ENCODE assay signal across 11 mouse cellular contexts in the genomic region with DNA sequence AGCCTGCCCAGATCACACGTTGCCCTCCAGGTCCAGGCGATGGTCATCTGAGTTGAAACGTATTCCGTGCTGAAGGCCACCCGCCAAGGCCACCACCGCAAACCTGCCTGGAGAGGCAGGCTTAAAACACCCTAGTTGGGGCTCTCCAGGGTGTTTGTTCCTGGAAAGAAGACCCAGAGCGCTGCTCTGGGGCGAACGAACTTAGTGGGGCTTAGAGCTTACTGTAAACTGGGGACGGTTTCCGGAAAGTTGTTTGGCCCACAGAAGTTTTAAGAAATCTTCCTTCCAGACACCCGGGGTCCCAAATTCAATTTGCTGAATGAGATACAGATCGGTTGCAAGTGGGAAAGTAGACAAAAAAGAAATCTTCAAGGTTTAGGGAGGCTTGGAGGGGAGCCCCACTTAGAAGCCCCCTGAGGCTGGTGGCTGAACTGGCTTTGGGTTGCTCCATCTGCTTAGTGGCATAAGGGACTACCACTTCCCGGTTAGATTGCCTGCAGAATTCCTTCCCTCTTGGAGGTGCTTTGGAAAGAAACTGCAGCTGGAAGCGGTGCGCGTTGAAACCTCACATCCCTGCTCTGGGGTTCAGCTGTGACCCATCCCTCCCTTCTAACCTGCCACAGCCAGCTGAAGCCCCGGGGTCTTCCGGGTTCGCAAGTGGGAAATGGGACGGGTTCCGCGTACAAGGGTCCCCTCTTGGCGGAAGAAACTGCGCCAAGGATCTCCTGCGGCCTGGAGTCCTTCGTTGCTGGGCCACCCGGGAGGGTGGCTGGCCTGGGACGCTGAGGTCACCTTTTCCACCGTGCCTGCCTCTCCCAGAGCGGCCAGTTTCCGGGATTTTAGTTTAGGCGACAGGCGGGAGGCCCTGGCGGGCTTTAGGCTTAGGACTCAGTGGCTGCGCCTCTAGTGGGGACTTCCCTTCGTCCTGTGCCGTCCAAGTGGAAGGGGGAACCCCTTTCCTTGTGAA. TPM values are rescaled to one million over a fixed set of nuclear protein-coding genes. Genes with fewer than 3 reads are reported as not detected.
A peak's percentile ranks its signal among the peaks of the same experiment; 100 is the strongest.
DNase-seq lines count a peak whose midpoint lies in the region; ATAC-seq lines count a peak whose summit lies in the region.
"Had no signal": no experiment of that assay in that cellular context is flagged by ENCODE, and none has a peak within 500 bp of the region (broad histone marks: within the 10 kb centered on the region; RNA-seq: fewer than 3 reads in every experiment).

No protein-coding gene starts in this region.

- DNase-seq in kidney, adult 8-10 months = no peak
- DNase-seq in R1 (ENCODE audit: low read depth, low spot score) = peak; percentile 48
- DNase-seq in layer of hippocampus, adult 9-10 months (ENCODE audit: low spot score) = no peak
- no peak for DNase-seq in layer of hippocampus, postnatal 25 days (ENCODE audit: extremely low spot score in 1 of 2, low spot score in 1 of 2)
- DNase-seq: thymus, adult 18-20 months had no signal

- no peak overlapping the region for H3K27ac ChIP-seq in kidney, embryonic 14.5 days (ENCODE audit: low read depth, low read length)
- H3K27ac ChIP-seq in embryonic facial prominence, embryonic 13.5 days = no peak overlapping the region
- H3K27ac ChIP-seq in limb, embryonic 12.5 days = no peak overlapping the region
- H3K27ac ChIP-seq: macrophage had no signal

- no peak overlapping the region for H3K9ac ChIP-seq in kidney, embryonic 14.5 days (ENCODE audit: low read depth, low read length)
- H3K9ac ChIP-seq in embryonic facial prominence, embryonic 13.5 days = 0 out of 2 replicates have a peak overlapping the region, but pooled peaks have one; percentile 49
- H3K9ac ChIP-seq in limb, embryonic 12.5 days (replicated peaks) = no peak overlapping the region

- H3K36me3 ChIP-seq in kidney, embryonic 14.5 days (ENCODE audit: control insufficient read depth, insufficient read depth, low read length) = no peaks in the 10 kb centered on the region
- no peaks in the 10 kb centered on the region for H3K36me3 ChIP-seq in embryonic facial prominence, embryonic 13.5 days
- H3K36me3 ChIP-seq in limb, embryonic 12.5 days = no peaks in the 10 kb centered on the region

- peak overlapping the region; percentile 0; the same call in 1 of the 2 replicates for H3K4me2 ChIP-seq in kidney, embryonic 14.5 days (replicated peaks; ENCODE audit: low read depth, low read length)
- H3K4me2 ChIP-seq in embryonic facial prominence, embryonic 13.5 days = peak overlapping the region; percentile 49
- peak overlapping the region; percentile 48 for H3K4me2 ChIP-seq in limb, embryonic 12.5 days

- peak overlapping the region; percentile 8; the same call in 1 of the 2 replicates for H3K4me3 ChIP-seq in kidney, embryonic 14.5 days (ENCODE audit: low read length)
- peak overlapping the region; percentile 33 for H3K4me3 ChIP-seq in embryonic facial prominence, embryonic 13.5 days
- peak overlapping the region; percentile 30 for H3K4me3 ChIP-seq in limb, embryonic 12.5 days (replicated peaks)

- peaks cover 13% of the 10 kb centered on the region; the same call in 1 of the 2 replicates for H3K4me1 ChIP-seq in kidney, embryonic 14.5 days (ENCODE audit: control insufficient read depth, insufficient read depth, low read length)
- peaks cover 41% of the 10 kb centered on the region for H3K4me1 ChIP-seq in embryonic facial prominence, embryonic 13.5 days
- peaks cover 41% of the 10 kb centered on the region for H3K4me1 ChIP-seq in limb, embryonic 12.5 days (replicated peaks)

- no peak for ATAC-seq in kidney, embryonic 14.5 days (ENCODE audit: low FRiP score, low TSS enrichment)
- no peak for ATAC-seq in embryonic facial prominence, embryonic 13.5 days (ENCODE audit: insufficient number of reproducible peaks, insufficient read depth, low FRiP score, low TSS enrichment, low read depth)
- no peak for ATAC-seq in limb, embryonic 12.5 days (ENCODE audit: insufficient number of reproducible peaks, insufficient read depth, low FRiP score, low TSS enrichment, low read depth)
- no peak for ATAC-seq in monocyte, adult 5-6 weeks (replicated peaks; ENCODE audit: insufficient number of reproducible peaks, low FRiP score, low TSS enrichment, poor library complexity, severe bottlenecking)

- under 1% methylated on average over 38 of the region's 38 CpGs for WGBS in kidney, embryonic 14.5 days
- WGBS in embryonic facial prominence, embryonic 13.5 days = under 1% methylated on average over 38 of the region's 38 CpGs
- 2% methylated on average over 38 of the region's 38 CpGs for WGBS in limb, embryonic 12.5 days

- H3K27me3 ChIP-seq in kidney, embryonic 14.5 days (ENCODE audit: control insufficient read depth, insufficient read depth, low read length) = peaks cover 92% of the 10 kb centered on the region
- H3K27me3 ChIP-seq in embryonic facial prominence, embryonic 13.5 days = peaks cover 100% of the 10 kb centered on the region
- peaks cover 99% of the 10 kb centered on the region for H3K27me3 ChIP-seq in limb, embryonic 12.5 days

- no peaks in the 10 kb centered on the region for H3K9me3 ChIP-seq in kidney, embryonic 14.5 days (ENCODE audit: control insufficient read depth, low read length)
- H3K9me3 ChIP-seq in embryonic facial prominence, embryonic 13.5 days = no peaks in the 10 kb centered on the region
- no peaks in the 10 kb centered on the region for H3K9me3 ChIP-seq in limb, embryonic 12.5 days

RNA-seq across cellular contexts. Expression of a gene that starts 3.3 kb away (rescaled TPM):
- 0.46 TPM in 1 of 2 replicates, not detected in the other for polyA plus RNA-seq in kidney, embryonic 14.5 days (2014; fragmentation: Nextera tagmentation; extraction: Ambion mirVana)
- 14.5 and 15.1 TPM in 2 replicates for polyA plus RNA-seq in embryonic facial prominence, embryonic 13.5 days (2015; fragmentation: Nextera tagmentation; extraction: Ambion mirVana)
- polyA plus RNA-seq in limb, embryonic 12.5 days (2016; fragmentation: Nextera tagmentation; extraction: Ambion mirVana) = 2.7 and 4.8 TPM in 2 replicates
- not detected for total RNA-seq in layer of hippocampus, postnatal 25 days (2021)
- total RNA-seq in monocyte, adult 5-6 weeks (2017) = not detected in 3 replicates
- total RNA-seq: common myeloid progenitor, adult 5-6 weeks had no signal
- polyA plus RNA-seq: macrophage had no signal

RNA-seq across cellular contexts. Expression of a gene that starts 34.1 kb away (rescaled TPM):
- 6.5 and 15.0 TPM in 2 replicates for polyA plus RNA-seq in kidney, embryonic 14.5 days (2014; fragmentation: Nextera tagmentation; extraction: Ambion mirVana)
- polyA plus RNA-seq in embryonic facial prominence, embryonic 13.5 days (2015; fragmentation: Nextera tagmentation; extraction: Ambion mirVana) = 21.2 and 27.2 TPM in 2 replicates
- polyA plus RNA-seq in limb, embryonic 12.5 days (2016; fragmentation: Nextera tagmentation; extraction: Ambion mirVana) = 20.1 and 21.1 TPM in 2 replicates
- 10 to 100 TPM; 40.2 to 44.1 TPM for total RNA-seq in layer of hippocampus, postnatal 25 days (2021)
- 1.3 to 2.7 TPM (median 1.5 TPM) in 3 replicates for total RNA-seq in monocyte, adult 5-6 weeks (2017)
